Mouse (Mus musculus) cerebellum, adult 8-10 months (tissue): ENCODE measurements at regions not wholly inside any gene's neighbourhood (a gene's known extent, or its start where the extent isn't known, plus 50 kb on each side); places are given as distances from the start of the nearest gene placed in this dataset.

Experiments used
- DNase-seq: peaks from one replicate; pipeline ENCODE4 v3.0.0; 2022

- DNase-seq: no peak
Measured at GRCm38 (mm10) chr4:124149771-124150451, 232.1 kb upstream of the 4930535I16Rik start.

- DNase-seq: no peak
Measured at GRCm38 (mm10) chr4:124149037-124149436, 231.2 kb upstream of the 4930535I16Rik start.

GRCm38 (mm10) chr4:124147276-124147675 lies 229.5 kb upstream of the 4930535I16Rik start:
- DNase-seq: no peak

- peak; percentile 10 for DNase-seq
Measured at GRCm38 (mm10) chr4:124146135-124146534, 228.3 kb upstream of the 4930535I16Rik start.

- DNase-seq: no peak
Measured at GRCm38 (mm10) chr4:124143630-124144029, 225.8 kb upstream of the 4930535I16Rik start.

GRCm38 (mm10) chr4:124143226-124143625 lies 225.4 kb upstream of the 4930535I16Rik start:
- DNase-seq: no peak

- peak; percentile 78 for DNase-seq
Measured at GRCm38 (mm10) chr4:124142083-124142482, 224.3 kb upstream of the 4930535I16Rik start.

GRCm38 (mm10) chr4:124135165-124135470 lies 217.3 kb upstream of the 4930535I16Rik start:
- no peak for DNase-seq

GRCm38 (mm10) chr4:124134341-124135164 lies 216.7 kb upstream of the 4930535I16Rik start:
- DNase-seq: no peak

- DNase-seq: no peak
Measured at GRCm38 (mm10) chr4:124130946-124131345, 213.1 kb upstream of the 4930535I16Rik start.

GRCm38 (mm10) chr4:124126258-124126657 lies 208.4 kb upstream of the 4930535I16Rik start:
- DNase-seq: no peak

- DNase-seq: no peak
Measured at GRCm38 (mm10) chr4:124120334-124120733, 202.5 kb upstream of the 4930535I16Rik start.

GRCm38 (mm10) chr4:124113856-124114345 lies 196.1 kb upstream of the 4930535I16Rik start:
- no peak for DNase-seq

GRCm38 (mm10) chr4:124110705-124111104 lies 192.9 kb upstream of the 4930535I16Rik start:
- no peak for DNase-seq

GRCm38 (mm10) chr4:124109371-124109770 lies 191.5 kb upstream of the 4930535I16Rik start:
- no peak for DNase-seq

GRCm38 (mm10) chr4:124102684-124103083 lies 184.9 kb upstream of the 4930535I16Rik start:
- DNase-seq: no peak

GRCm38 (mm10) chr4:124086801-124087200 lies 169.0 kb upstream of the 4930535I16Rik start:
- DNase-seq: no peak

GRCm38 (mm10) chr4:124086254-124086653 lies 168.4 kb upstream of the 4930535I16Rik start:
- DNase-seq: no peak

GRCm38 (mm10) chr4:124079603-124080002 lies 161.8 kb upstream of the 4930535I16Rik start:
- no peak for DNase-seq

GRCm38 (mm10) chr4:124075551-124075950 lies 157.7 kb upstream of the 4930535I16Rik start:
- DNase-seq: no peak

- no peak for DNase-seq
Measured at GRCm38 (mm10) chr4:124073646-124074045, 155.8 kb upstream of the 4930535I16Rik start.

- no peak for DNase-seq
Measured at GRCm38 (mm10) chr4:124064601-124065000, 146.8 kb upstream of the 4930535I16Rik start.

- DNase-seq: no peak
Measured at GRCm38 (mm10) chr4:124063269-124064100, 145.7 kb upstream of the 4930535I16Rik start.
